Mouse (Mus musculus): ENCODE data around the gene Col19a1.

Col19a1 gene

DNA sequence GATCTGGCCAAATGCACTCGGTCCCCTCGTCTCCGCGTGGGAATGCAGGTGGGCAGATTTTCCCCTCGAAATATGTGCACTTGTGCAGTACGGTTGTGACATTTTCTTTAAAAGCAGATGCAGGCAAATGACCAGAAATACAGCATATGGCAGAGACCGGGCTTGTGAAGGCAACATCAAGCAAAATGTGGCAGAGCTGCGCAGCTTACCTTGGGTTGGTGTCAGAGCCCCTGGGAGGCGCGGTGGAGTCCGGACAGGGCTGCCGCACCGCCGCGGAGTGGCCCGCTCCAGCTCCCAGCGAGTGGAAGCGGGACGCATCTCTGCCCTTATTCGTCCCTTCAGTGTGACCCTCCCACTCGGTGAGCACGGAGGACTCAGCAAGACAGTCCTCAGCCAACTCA lies at the start of gene Col19a1:
Gene Col19a1, minus strand, starts transcription at position 332 of the 401 bp plus-strand sequence.
- TF ChIP-seq GATA4 (IDR thresholded peaks at IDR 0.05; ENCODE audit: insufficient replicate concordance, low read length), result no peak

DNA sequence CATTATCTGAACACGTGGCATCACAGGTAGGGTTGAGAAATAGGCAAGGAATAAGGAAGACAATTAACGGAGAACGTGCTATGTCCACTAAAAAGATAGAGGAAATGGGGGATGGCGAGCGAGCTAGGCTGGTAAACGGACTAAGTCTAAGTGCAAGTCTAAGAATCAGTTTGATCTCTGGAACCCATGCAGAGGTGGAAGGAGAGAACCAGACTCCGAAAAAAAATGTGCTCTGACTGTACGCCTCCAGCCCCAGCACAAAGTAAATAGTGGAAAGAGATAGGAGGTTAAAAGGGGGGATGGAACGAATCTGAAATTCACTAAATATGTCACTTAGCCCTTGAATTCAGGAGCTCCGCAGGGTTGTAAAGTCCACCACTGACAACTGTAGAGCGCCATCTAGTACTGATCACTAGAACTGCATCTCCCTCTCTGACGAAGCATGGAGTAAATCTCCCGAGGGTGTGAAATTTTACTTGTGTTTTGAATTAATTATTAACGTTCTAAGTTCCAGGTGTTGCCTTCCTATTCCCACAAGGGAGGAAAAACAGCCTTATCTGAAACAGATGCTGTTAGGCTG lies 46.4 kb upstream of the Col19a1 start:
- no peak for TF ChIP-seq GATA4 (IDR thresholded peaks at IDR 0.05; ENCODE audit: insufficient replicate concordance, low read length)

DNA sequence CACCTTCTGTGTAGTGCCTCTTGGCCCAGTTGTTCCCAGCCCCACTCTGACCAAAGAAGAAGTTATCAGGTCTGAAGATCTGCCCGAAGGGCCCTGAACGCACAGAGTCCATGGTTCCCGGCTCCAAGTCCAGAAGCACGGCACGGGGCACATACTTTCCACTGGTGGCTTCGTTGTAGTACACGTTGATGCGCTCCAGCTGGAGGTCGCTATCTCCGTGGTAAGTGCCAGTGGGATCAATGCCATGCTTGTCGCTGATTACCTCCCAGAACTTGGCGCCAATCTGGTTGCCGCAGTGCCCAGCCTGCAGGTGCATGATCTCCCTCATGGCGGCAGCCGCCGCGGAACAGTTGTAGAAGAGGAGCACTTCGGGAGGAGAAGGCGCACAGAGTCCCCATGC lies 7.8 kb upstream of the Col19a1 start:
- no peak for TF ChIP-seq GATA4 (IDR thresholded peaks at IDR 0.05; ENCODE audit: insufficient replicate concordance, low read length)

DNA sequence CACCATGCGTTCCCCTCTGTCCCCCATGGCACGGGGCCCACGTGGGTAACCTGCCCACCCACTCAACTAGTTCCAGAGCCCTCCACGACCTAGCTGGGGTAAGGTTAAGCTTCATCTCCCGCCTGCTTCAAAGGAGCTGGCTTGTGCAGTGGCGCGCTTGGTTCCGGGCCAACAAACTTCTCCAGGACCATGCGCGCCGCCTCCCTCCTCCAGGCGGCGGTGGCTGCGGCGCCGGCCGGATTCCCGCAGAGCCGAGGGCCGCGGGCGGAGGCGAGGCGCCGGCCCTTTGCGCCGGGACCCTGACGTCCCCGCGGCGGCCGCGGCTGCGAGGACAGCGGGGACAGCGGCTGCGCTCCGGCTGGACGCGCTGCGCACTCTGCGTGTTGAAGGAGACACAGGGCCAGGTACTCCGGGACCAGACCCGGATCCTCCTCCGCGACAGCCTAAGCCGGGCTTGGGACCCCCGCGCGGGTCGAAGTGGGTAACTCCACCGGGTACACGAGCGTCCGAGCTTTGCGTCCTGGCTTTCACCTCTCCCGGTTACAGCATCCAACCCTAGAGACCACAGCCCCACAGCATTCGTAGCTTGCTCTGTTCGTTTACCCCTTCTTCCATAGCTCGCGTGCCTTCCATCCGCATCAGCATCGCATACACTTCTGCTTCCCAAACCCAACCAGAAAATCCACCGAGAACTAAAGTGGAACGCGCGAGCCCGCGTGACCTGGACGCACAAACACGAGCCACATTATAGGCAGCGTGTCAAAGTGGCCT lies 717 bp downstream of the Col19a1 start:
- TF ChIP-seq GATA4 (IDR thresholded peaks at IDR 0.05; ENCODE audit: insufficient replicate concordance, low read length), result no peak

DNA sequence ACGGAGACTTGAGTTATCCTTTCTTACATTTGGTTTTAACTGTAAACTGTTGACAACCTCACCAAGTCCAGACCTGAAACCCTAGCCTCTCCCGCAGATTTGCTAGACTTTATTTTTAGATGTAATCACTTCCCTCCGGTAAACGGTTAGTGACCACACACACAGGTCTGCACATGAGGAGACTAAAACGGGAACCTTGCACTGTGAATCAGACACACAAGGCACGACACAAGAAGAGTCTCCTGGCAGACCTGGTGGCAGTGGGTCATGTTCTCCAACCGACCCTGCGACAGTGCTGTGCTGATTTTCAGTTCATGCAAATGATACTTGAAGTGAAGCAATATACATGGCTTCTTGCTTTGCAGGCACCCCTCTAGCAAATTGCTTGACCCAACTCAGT lies 14.7 kb downstream of the Col19a1 start:
- no peak for TF ChIP-seq GATA4 (IDR thresholded peaks at IDR 0.05; ENCODE audit: insufficient replicate concordance, low read length)

DNA sequence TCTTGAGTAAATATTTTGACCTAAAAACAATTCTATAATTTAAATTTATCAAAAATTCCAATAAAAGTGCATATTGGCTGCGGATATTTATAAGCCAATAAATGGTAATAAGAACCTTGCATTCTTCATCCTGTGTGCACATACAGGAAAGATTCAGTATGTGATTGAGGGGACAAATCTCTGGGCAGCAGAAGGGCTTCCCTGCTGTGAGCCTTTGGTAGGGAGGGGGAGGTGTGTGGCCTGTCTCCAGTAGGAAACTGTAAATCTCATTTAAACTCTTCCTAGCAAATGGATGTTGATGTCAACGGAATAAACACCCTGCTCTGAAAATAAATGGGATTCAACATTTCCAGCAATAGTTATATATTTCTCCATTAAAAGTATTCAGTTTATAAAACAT lies 23.2 kb downstream of the Col19a1 start:
- TF ChIP-seq GATA4 (IDR thresholded peaks at IDR 0.05; ENCODE audit: insufficient replicate concordance, low read length), result no peak

DNA sequence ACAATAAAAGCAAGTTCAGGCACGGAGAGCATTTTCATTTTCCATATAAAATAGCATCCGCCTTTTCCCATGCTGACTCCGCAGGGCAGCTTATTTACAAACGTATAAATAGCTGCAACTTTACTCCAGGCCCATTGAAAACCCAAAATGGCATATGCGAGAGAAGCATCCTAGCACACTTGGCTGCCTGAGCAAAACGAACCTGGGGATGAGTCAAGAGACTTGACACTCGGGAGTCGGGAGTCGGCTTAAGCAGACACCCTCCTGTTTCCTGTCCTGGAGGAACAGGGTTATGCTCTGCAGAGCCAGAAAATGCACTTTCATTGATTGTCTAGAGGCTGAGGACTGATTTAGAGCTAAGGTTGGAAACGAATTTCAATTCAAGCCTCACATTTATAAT lies 29.3 kb downstream of the Col19a1 start:
- no peak for TF ChIP-seq GATA4 (IDR thresholded peaks at IDR 0.05; ENCODE audit: insufficient replicate concordance, low read length)

DNA sequence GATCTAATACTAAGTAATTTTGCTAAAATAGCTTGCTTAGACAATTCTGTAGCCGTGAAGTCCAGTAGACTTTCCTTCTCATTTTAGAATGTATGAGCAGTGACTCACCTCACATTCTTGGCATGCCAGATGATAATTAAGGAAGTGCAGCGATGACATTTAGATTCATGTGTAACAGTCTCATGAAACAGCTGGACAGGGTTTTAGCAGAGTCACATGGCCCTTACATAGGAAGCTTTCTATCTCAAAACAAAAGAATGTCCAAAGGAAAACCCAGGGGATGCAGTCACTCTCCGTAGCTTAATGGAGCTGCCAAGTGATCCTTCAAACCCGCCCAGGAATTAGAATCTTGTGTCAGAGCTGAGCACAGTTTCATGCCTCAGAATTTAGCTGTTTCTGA lies 33.8 kb downstream of the Col19a1 start:
- TF ChIP-seq GATA4 (IDR thresholded peaks at IDR 0.05; ENCODE audit: insufficient replicate concordance, low read length), result no peak

DNA sequence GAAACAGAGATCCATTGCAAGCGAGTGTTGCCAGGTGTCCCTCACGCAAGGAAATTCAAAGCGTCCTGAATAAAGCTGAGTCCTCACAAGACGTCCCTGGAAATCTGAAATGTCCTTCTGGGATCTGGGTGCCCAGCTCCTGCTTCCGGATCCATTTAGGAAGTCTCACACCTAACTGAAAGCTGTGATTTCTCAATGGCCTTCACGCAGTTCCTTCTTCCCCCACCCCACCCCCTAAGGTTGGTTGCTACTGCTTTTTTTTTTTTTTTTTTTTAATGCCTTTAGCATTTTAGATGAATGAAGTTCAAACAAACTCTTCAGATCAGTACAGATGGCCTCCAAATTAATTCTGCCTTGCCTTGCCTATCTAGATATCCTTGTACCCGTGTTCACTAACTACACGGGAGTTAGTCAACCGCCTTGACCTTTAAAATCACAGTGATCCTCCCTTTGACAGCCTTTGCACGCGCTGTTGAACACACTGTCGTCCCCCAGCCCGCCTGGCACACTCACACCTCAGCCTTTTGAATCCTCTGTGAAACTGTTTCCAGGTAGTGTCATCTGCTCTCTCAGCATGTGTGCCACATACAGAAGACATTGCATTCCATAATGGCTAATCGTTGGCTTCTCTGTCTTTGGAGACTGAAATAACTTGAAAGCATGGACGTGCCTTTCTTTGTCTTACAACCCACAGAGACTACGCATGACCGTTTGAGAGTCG lies 36.6 kb downstream of the Col19a1 start:
- TF ChIP-seq GATA4 (IDR thresholded peaks at IDR 0.05; ENCODE audit: insufficient replicate concordance, low read length), result no peak

DNA sequence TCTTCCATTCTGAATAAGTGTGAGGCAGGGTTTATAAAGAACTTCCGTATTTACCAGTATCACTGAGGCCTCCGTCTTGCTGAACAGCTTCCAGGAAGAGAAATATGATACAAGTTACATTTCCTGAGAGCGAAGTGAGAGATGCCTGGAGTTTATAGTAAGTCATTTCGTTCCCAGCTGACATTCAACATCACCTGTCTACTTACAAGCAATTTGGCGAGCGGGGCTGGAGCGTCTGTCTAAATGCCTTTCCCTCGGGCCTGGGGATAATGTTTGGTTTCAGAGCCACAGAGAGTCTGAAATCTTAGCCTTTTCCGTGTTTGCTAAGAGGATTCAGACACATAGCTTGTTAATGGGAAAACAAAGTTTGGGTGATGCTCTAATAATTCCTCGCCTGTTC lies 37.2 kb downstream of the Col19a1 start:
- TF ChIP-seq GATA4 (IDR thresholded peaks at IDR 0.05; ENCODE audit: insufficient replicate concordance, low read length), result no peak

DNA sequence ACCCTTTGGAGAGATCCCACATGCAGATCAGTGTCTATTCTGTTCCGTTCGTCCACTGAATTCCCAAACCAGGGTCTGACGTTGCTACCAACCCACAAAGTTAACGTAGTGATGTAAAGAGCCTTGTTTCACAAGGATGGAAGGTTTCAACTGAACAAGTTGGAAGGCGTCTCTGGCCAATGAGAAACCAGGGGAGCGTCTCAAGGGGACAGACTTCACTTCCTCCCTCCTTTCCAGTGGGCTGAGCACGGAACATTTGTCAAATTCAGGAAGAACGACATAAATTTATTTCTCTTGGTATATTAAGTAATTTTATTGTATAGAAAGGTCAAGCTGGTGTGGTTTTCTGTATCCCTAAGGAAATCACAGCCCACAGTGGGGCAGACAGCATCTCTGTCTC lies 38.2 kb downstream of the Col19a1 start:
- no peak for TF ChIP-seq GATA4 (IDR thresholded peaks at IDR 0.05; ENCODE audit: insufficient replicate concordance, low read length)

DNA sequence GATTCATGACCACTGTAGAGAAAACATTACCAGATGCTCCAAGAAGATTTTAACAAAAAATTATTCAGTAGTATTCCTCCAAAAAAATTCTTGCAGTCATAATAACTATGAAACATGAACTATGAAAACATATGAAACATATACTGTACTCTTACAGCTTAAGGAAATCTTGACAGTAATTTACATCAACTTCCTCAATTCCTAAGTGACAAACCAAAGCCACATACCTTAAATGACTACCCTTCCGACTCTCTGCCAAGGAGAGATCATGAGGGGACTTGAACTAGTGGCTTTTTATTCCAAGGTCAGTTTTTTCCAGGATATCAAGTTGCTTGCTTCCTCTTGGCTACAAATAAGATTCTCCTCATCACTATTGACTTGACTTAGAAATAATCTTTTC lies 39.7 kb downstream of the Col19a1 start:
- TF ChIP-seq GATA4 (IDR thresholded peaks at IDR 0.05; ENCODE audit: insufficient replicate concordance, low read length), result no peak

DNA sequence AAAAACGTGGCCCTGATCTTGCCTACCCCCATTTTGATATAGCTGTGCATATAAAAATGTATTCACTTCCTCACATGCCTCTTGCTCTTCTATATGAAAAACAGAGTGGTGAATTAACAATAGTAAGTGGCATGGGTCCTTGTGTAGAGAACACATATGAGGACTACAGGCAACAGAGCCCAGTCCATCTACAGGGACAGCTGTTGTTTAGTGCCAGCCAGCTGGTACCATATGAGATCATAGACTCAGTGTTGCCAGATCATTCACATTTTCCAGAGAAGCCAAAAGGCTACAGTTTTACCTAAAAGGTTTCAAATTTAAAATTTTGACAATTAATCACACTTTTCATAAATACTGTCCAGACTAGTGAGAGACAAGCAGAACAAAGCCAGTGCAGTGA lies 47.4 kb downstream of the Col19a1 start:
- no peak for TF ChIP-seq GATA4 (IDR thresholded peaks at IDR 0.05; ENCODE audit: insufficient replicate concordance, low read length)

DNA sequence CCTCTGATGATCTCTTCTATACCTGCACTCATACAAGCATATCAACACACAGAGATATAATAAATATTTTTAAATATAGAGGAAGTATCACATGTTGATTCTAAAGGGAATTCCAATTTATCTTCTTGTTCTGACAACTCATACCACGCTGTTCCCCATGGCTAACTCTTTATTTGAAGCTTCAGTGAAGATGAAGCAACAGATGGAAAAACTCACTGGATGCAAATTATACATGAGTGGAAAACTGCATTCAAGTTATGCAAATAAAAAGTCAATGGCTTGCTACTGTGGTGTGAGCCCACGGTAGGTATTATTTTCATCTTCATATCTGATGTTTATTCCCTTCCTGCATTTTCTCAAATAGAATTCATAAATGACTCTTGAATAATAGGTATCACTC lies 60.1 kb downstream of the Col19a1 start:
- TF ChIP-seq GATA4 (IDR thresholded peaks at IDR 0.05; ENCODE audit: insufficient replicate concordance, low read length), result no peak

DNA sequence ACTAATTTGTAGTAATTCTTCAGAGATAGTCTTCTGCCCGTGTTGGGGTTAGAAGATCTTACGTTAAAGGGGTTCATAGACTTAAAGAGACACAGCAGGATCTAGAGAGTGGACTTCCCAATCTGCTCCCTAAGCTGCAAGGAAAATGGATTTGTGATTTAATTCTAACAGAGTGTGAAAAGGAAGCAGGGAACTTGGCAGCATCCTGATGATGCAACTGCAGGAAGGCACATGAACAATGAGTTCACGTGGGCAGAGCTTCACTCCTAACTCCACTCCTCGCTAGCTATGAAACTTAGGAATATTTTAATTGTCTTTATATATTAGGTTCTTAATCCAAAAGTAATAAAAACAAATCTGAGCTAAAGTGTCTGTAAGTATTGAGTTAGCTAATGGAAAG lies 69.8 kb downstream of the Col19a1 start:
- no peak for TF ChIP-seq GATA4 (IDR thresholded peaks at IDR 0.05; ENCODE audit: insufficient replicate concordance, low read length)

DNA sequence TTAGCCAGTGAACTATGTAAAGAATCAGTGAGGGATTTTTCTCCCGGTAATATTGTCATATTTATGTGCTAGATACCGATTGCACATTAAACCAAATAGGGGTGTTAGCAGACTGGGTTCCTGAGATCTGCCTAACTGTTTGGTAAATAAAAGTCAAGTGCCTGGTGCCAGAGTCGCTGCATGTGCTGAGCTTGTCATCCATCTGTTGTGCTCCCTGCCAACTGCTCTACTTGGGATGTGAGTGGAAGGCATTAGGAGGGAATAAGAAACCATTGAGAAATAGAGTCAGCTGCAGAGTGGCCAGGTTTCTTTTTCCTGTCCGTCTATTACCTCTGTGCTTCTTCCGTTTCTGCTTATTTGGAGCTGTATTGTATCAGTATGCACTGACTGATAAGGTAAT lies 71.9 kb downstream of the Col19a1 start:
- TF ChIP-seq GATA4 (IDR thresholded peaks at IDR 0.05; ENCODE audit: insufficient replicate concordance, low read length), result no peak

Data from liver, adult (tissue).